Mouse (Mus musculus): ENCODE measurements around the gene Zmiz1. TPM values are rescaled to one million over a fixed set of nuclear protein-coding genes. Genes with fewer than 3 reads are reported as not detected.

Zmiz1 gene
- polyA plus RNA-seq, 1 experiment from 2014 or later: 57.4 TPM

DNA sequence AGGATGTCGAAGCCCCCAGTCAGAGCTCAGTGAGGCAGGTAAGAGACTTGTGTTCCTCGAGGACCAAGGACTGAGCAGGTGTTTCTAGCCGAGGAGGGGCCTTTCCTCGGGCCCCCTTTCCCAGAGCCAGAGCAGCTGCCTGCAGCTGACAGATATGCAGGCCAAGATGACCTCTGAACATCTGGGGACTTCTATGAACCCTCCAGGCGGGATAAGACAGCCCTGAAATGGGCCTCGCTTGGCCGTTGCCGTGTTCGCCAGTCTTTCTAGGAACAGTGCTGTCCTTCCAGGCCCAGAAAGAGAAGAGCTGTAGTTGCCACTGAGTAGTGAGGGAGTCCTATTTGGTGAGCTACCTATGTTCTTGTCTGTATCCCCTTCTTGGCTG is 65.1 kb downstream of the Zmiz1 start:
- Histone ChIP-seq H3K27ac (ENCODE audit: low read depth, low read length) (0 out of 2 replicates have a peak overlapping the region, but pooled peaks have one; percentile 20), H3K27me3 (ENCODE audit: control insufficient read depth, insufficient read depth, low read length) (no peaks in the 10 kb centered on the region), H3K4me2 (ENCODE audit: low read depth) (no peak overlapping the region), H3K9me3 (ENCODE audit: control insufficient read depth, low read length) (no peaks in the 10 kb centered on the region), H3K9ac (ENCODE audit: low read length) (no peak overlapping the region), H3K36me3 (ENCODE audit: control insufficient read depth, insufficient read depth, low read length) (no peaks in the 10 kb centered on the region), H3K4me3 (ENCODE audit: low read depth, low read length) (no peak overlapping the region), H3K4me1 (ENCODE audit: control insufficient read depth, insufficient read depth, low read length) (peaks cover 35% of the 10 kb centered on the region)
- DNase-seq (ENCODE audit: low spot score) (no peak), ATAC-seq (ENCODE audit: insufficient read depth, low FRiP score, low TSS enrichment) (no peak)
- WGBS: 82% methylated on average over 9 of the region's 9 CpGs

GRCm38 (mm10) chr14:25524884-25525283 is 65.9 kb downstream of the Zmiz1 start:
- 81% methylated on average over 4 of the region's 4 CpGs for WGBS
- Histone ChIP-seq H3K9me3 (ENCODE audit: control insufficient read depth, low read length) (no peaks in the 10 kb centered on the region), H3K4me3 (ENCODE audit: low read depth, low read length) (no peak overlapping the region), H3K9ac (ENCODE audit: low read length) (no peak overlapping the region), H3K4me2 (ENCODE audit: low read depth) (no peak overlapping the region), H3K27ac (ENCODE audit: low read depth, low read length) (no peak overlapping the region), H3K36me3 (ENCODE audit: control insufficient read depth, insufficient read depth, low read length) (no peaks in the 10 kb centered on the region), H3K4me1 (ENCODE audit: control insufficient read depth, insufficient read depth, low read length) (peaks cover 29% of the 10 kb centered on the region), H3K27me3 (ENCODE audit: control insufficient read depth, insufficient read depth, low read length) (no peaks in the 10 kb centered on the region)
- no peak for DNase-seq (ENCODE audit: low spot score)
- no peak for ATAC-seq (ENCODE audit: insufficient read depth, low FRiP score, low TSS enrichment)

- Histone ChIP-seq H3K27me3 (ENCODE audit: control insufficient read depth, insufficient read depth, low read length) (no peaks in the 10 kb centered on the region), H3K9ac (ENCODE audit: low read length) (no peak overlapping the region), H3K4me2 (ENCODE audit: low read depth) (no peak overlapping the region), H3K36me3 (ENCODE audit: control insufficient read depth, insufficient read depth, low read length) (no peaks in the 10 kb centered on the region), H3K9me3 (ENCODE audit: control insufficient read depth, low read length) (no peaks in the 10 kb centered on the region), H3K4me3 (ENCODE audit: low read depth, low read length) (no peak overlapping the region), H3K4me1 (ENCODE audit: control insufficient read depth, insufficient read depth, low read length) (peaks cover 23% of the 10 kb centered on the region), H3K27ac (ENCODE audit: low read depth, low read length) (0 out of 2 replicates have a peak overlapping the region, but pooled peaks have one; percentile 17)
- DNase-seq (ENCODE audit: low spot score): no peak
- ATAC-seq (ENCODE audit: insufficient read depth, low FRiP score, low TSS enrichment): no peak
- 59% methylated on average over 8 of the region's 8 CpGs for WGBS
Observed at GRCm38 (mm10) chr14:25525729-25526128, 66.7 kb downstream of the Zmiz1 start.

DNA sequence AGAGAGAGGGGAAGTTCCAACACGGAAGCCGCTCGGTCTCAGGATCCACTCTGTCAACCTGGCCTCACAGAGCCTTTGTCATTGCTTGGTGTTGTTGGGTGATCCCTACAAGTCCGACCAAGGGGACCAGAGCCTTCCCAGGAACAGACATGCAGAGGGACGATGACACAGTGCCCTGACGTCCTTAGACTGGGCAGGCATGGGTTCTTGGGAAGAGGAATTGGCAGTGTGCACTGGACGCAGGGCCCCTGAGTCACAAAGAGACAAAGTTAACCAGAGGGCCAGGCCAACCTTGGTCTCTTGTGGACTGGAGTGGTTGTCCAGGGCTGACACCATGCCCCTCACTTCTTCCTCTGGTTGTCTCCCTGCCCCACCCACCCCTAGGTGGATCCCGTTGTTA is 67.9 kb downstream of the Zmiz1 start:
- Histone ChIP-seq H3K27me3 (ENCODE audit: control insufficient read depth, insufficient read depth, low read length) (no peaks in the 10 kb centered on the region), H3K4me3 (ENCODE audit: low read depth, low read length) (no peak overlapping the region), H3K4me1 (ENCODE audit: control insufficient read depth, insufficient read depth, low read length) (peaks cover 21% of the 10 kb centered on the region), H3K9me3 (ENCODE audit: control insufficient read depth, low read length) (no peaks in the 10 kb centered on the region), H3K36me3 (ENCODE audit: control insufficient read depth, insufficient read depth, low read length) (no peaks in the 10 kb centered on the region), H3K27ac (ENCODE audit: low read depth, low read length) (no peak overlapping the region), H3K9ac (ENCODE audit: low read length) (no peak overlapping the region), H3K4me2 (ENCODE audit: low read depth) (no peak overlapping the region)
- ATAC-seq (ENCODE audit: insufficient read depth, low FRiP score, low TSS enrichment) (no peak), DNase-seq (ENCODE audit: low spot score) (no peak)
- WGBS: 92% methylated on average over 8 of the region's 8 CpGs

DNA sequence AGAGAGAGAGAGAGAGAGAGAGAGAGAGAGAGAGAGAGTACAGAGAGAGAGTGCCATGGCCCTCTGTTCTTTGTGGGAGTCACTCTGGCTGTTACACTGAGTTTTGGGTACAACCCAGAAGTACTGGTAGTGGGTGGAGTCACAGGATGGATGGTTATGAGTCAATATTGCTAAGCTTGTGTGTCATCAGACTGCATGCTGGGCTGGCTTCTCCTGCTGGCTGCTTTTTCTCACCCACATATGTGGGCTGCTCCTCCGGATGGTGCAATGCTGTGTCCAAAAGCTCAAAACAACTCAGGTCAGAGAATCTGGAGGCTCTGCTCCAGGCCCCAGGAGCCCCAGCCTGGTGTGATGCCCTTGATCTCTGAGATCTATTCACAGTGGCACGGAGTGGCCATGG is 68.3 kb downstream of the Zmiz1 start:
- Histone ChIP-seq H3K4me3 (ENCODE audit: low read depth, low read length) (no peak overlapping the region), H3K9me3 (ENCODE audit: control insufficient read depth, low read length) (no peaks in the 10 kb centered on the region), H3K4me1 (ENCODE audit: control insufficient read depth, insufficient read depth, low read length) (peaks cover 17% of the 10 kb centered on the region; the same call in 1 of the 2 replicates), H3K4me2 (ENCODE audit: low read depth) (no peak overlapping the region), H3K27ac (ENCODE audit: low read depth, low read length) (no peak overlapping the region), H3K27me3 (ENCODE audit: control insufficient read depth, insufficient read depth, low read length) (no peaks in the 10 kb centered on the region), H3K9ac (ENCODE audit: low read length) (no peak overlapping the region), H3K36me3 (ENCODE audit: control insufficient read depth, insufficient read depth, low read length) (no peaks in the 10 kb centered on the region)
- ATAC-seq (ENCODE audit: insufficient read depth, low FRiP score, low TSS enrichment) (no peak), DNase-seq (ENCODE audit: low spot score) (no peak)
- 92% methylated on average over 2 of the region's 2 CpGs for WGBS

GRCm38 (mm10) chr14:25530342-25530741 is 71.4 kb downstream of the Zmiz1 start:
- Histone ChIP-seq H3K4me3 (ENCODE audit: low read depth, low read length) (no peak overlapping the region), H3K9ac (ENCODE audit: low read length) (no peak overlapping the region), H3K4me2 (ENCODE audit: low read depth) (no peak overlapping the region), H3K27ac (ENCODE audit: low read depth, low read length) (no peak overlapping the region), H3K27me3 (ENCODE audit: control insufficient read depth, insufficient read depth, low read length) (no peaks in the 10 kb centered on the region), H3K9me3 (ENCODE audit: control insufficient read depth, low read length) (no peaks in the 10 kb centered on the region), H3K36me3 (ENCODE audit: control insufficient read depth, insufficient read depth, low read length) (no peaks in the 10 kb centered on the region; the same call in 1 of the 2 replicates), H3K4me1 (ENCODE audit: control insufficient read depth, insufficient read depth, low read length) (0 out of 2 replicates have a peak, but pooled peaks cover 5% of the 10 kb centered on the region)
- DNase-seq (ENCODE audit: low spot score) (no peak), ATAC-seq (ENCODE audit: insufficient read depth, low FRiP score, low TSS enrichment) (no peak)
- WGBS: 87% methylated on average over 4 of the region's 4 CpGs

- H3K4me1 ChIP-seq (ENCODE audit: control insufficient read depth, insufficient read depth, low read length): 0 out of 2 replicates have a peak, but pooled peaks cover under 1% of the 10 kb centered on the region
- no peak overlapping the region for H3K27ac ChIP-seq (ENCODE audit: low read depth, low read length)
- no peaks in the 10 kb centered on the region for H3K9me3 ChIP-seq (ENCODE audit: control insufficient read depth, low read length)
- no peaks in the 10 kb centered on the region; the same call in none of the 2 replicates for H3K36me3 ChIP-seq (ENCODE audit: control insufficient read depth, insufficient read depth, low read length)
- no peak overlapping the region for H3K4me3 ChIP-seq (ENCODE audit: low read depth, low read length)
- WGBS: 80% methylated on average over 5 of the region's 5 CpGs
- no peak overlapping the region for H3K9ac ChIP-seq (ENCODE audit: low read length)
- no peak overlapping the region for H3K4me2 ChIP-seq (ENCODE audit: low read depth)
- no peaks in the 10 kb centered on the region for H3K27me3 ChIP-seq (ENCODE audit: control insufficient read depth, insufficient read depth, low read length)
- ATAC-seq (ENCODE audit: insufficient read depth, low FRiP score, low TSS enrichment) (no peak), DNase-seq (ENCODE audit: low spot score) (no peak)
Observed at GRCm38 (mm10) chr14:25530815-25531214, 71.8 kb downstream of the Zmiz1 start.

DNA sequence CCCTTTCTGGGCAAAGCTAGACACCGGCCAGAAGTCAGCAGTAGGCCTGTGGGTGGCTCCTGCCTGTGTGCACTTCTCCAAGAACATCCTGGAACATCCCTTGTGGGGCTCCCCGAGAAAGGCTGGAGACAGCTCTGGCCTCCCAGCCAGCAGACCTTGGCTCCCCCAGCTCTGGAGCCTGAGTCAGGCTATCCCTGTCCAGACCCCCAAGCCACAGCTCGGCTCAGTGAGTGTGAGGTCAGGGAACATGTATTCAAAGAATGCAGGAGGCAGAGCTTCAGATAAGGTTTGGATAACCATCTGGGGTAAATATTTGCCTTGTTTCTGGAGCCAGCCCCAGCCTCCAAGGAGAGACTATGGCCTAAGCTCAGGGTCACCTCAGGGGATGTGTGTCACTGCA is 74.0 kb downstream of the Zmiz1 start:
- H3K9me3 ChIP-seq (ENCODE audit: control insufficient read depth, low read length): no peaks in the 10 kb centered on the region
- no peak for ATAC-seq (ENCODE audit: insufficient read depth, low FRiP score, low TSS enrichment)
- no peak overlapping the region for H3K4me2 ChIP-seq (ENCODE audit: low read depth)
- H3K36me3 ChIP-seq (ENCODE audit: control insufficient read depth, insufficient read depth, low read length): peaks cover 6% of the 10 kb centered on the region
- no peaks in the 10 kb centered on the region for H3K27me3 ChIP-seq (ENCODE audit: control insufficient read depth, insufficient read depth, low read length)
- WGBS: 79% methylated on average over 3 of the region's 3 CpGs
- no peak for DNase-seq (ENCODE audit: low spot score)
- H3K9ac ChIP-seq (ENCODE audit: low read length): no peak overlapping the region
- no peaks in the 10 kb centered on the region for H3K4me1 ChIP-seq (ENCODE audit: control insufficient read depth, insufficient read depth, low read length)
- no peak overlapping the region for H3K27ac ChIP-seq (ENCODE audit: low read depth, low read length)
- no peak overlapping the region for H3K4me3 ChIP-seq (ENCODE audit: low read depth, low read length)

- Histone ChIP-seq H3K9ac (ENCODE audit: low read length) (no peak overlapping the region), H3K27ac (ENCODE audit: low read depth, low read length) (no peak overlapping the region), H3K27me3 (ENCODE audit: control insufficient read depth, insufficient read depth, low read length) (no peaks in the 10 kb centered on the region), H3K4me1 (ENCODE audit: control insufficient read depth, insufficient read depth, low read length) (no peaks in the 10 kb centered on the region), H3K9me3 (ENCODE audit: control insufficient read depth, low read length) (no peaks in the 10 kb centered on the region), H3K36me3 (ENCODE audit: control insufficient read depth, insufficient read depth, low read length) (peaks cover 6% of the 10 kb centered on the region), H3K4me2 (ENCODE audit: low read depth) (no peak overlapping the region), H3K4me3 (ENCODE audit: low read depth, low read length) (no peak overlapping the region)
- WGBS: 91% methylated on average over 9 of the region's 9 CpGs
- ATAC-seq (ENCODE audit: insufficient read depth, low FRiP score, low TSS enrichment) (no peak), DNase-seq (ENCODE audit: low spot score) (no peak)
Observed at GRCm38 (mm10) chr14:25533631-25534395, 74.8 kb downstream of the Zmiz1 start.

All from neural tube, embryonic 11.5 days (tissue).